Comparison of ENCODE assay signal across 12 mouse cellular contexts in the genomic region with DNA sequence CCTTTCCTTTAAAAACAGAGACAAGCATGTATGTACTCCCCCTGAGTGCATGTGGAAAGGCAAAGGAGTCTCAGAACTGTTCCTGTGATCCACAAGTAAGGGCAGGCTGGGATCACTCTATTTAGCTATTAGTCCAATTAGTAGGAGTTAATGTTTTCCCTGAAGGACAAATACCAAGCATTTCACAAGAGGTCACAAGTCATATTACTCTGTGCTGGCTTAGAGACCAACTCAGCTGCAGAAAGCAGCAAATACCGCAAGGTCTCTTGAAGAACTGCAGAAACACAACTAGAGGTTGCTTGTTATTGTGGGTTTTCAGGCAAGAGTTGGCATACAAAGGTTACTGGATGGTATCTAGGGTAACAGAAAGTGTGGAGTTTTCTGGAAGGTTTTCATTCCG. TPM values are rescaled to one million over a fixed set of nuclear protein-coding genes. Genes with fewer than 3 reads are reported as not detected.
DNase-seq lines count a peak whose midpoint lies in the region; ATAC-seq and TF ChIP-seq lines count a peak whose summit lies in the region.
"Had no signal": no experiment of that assay in that cellular context is flagged by ENCODE, and none has a peak within 500 bp of the region (broad histone marks: within the 10 kb centered on the region; RNA-seq: fewer than 3 reads in every experiment).

No protein-coding gene starts in this region.

- no peaks in the 10 kb centered on the region for H3K9me3 ChIP-seq in intestine, embryonic 15.5 days
- no peaks in the 10 kb centered on the region for H3K9me3 ChIP-seq in intestine, postnatal 0 days (ENCODE audit: control insufficient read depth)
- no peaks in the 10 kb centered on the region for H3K9me3 ChIP-seq in kidney, postnatal 0 days (replicated peaks; ENCODE audit: low read length)
- H3K9me3 ChIP-seq in midbrain, postnatal 0 days (ENCODE audit: low read length), result no peaks in the 10 kb centered on the region
- H3K9me3 ChIP-seq in hindbrain, embryonic 16.5 days (ENCODE audit: control insufficient read depth, low read length), result no peaks in the 10 kb centered on the region
- H3K9me3 ChIP-seq: limb, embryonic 15.5 days; midbrain, embryonic 13.5 days had no signal

- H3K4me3 ChIP-seq in intestine, embryonic 15.5 days (replicated peaks), result no peak overlapping the region
- H3K4me3 ChIP-seq in intestine, postnatal 0 days (ENCODE audit: low read depth, low read length), result no peak overlapping the region
- no peak overlapping the region for H3K4me3 ChIP-seq in embryonic fibroblast, embryonic 13.5 days (ENCODE audit: insufficient read depth, low read length)
- no peak overlapping the region for H3K4me3 ChIP-seq in kidney, postnatal 0 days (replicated peaks; ENCODE audit: low read depth, low read length)
- no peak overlapping the region for H3K4me3 ChIP-seq in midbrain, postnatal 0 days (ENCODE audit: low read depth, low read length)
- no peak overlapping the region for H3K4me3 ChIP-seq in hindbrain, embryonic 16.5 days (ENCODE audit: low read length)
- H3K4me3 ChIP-seq: limb, embryonic 15.5 days; midbrain, embryonic 13.5 days had no signal

- TF ChIP-seq POLR2A in embryonic fibroblast, embryonic 13.5 days (IDR thresholded peaks at IDR 0.05; ENCODE audit: low read depth, low read length), result no peak

- peak; percentile 34; the same call in 1 of the 2 replicates for ATAC-seq in intestine, embryonic 15.5 days
- ATAC-seq in intestine, postnatal 0 days, result no peak
- ATAC-seq in kidney, postnatal 0 days (replicated peaks; ENCODE audit: low FRiP score, low read depth), result peak; percentile 86
- ATAC-seq in midbrain, postnatal 0 days (ENCODE audit: low FRiP score), result no peak
- no peak for ATAC-seq in hindbrain, embryonic 16.5 days
- ATAC-seq: midbrain, embryonic 13.5 days had no signal

- H3K27ac ChIP-seq in intestine, embryonic 15.5 days, result no peak overlapping the region
- no peak overlapping the region for H3K27ac ChIP-seq in intestine, postnatal 0 days (ENCODE audit: low read depth, low read length)
- H3K27ac ChIP-seq in embryonic fibroblast, embryonic 13.5 days (ENCODE audit: insufficient read depth, low read length), result peak overlapping the region; percentile 74
- H3K27ac ChIP-seq in kidney, postnatal 0 days, result peak overlapping the region; percentile 88
- no peak overlapping the region for H3K27ac ChIP-seq in midbrain, postnatal 0 days (ENCODE audit: low read depth, low read length)
- no peak overlapping the region for H3K27ac ChIP-seq in hindbrain, embryonic 16.5 days (ENCODE audit: low read depth, low read length)
- H3K27ac ChIP-seq: midbrain, embryonic 13.5 days had no signal

- H3K36me3 ChIP-seq in intestine, embryonic 15.5 days, result no peaks in the 10 kb centered on the region
- no peaks in the 10 kb centered on the region for H3K36me3 ChIP-seq in intestine, postnatal 0 days (ENCODE audit: control insufficient read depth, insufficient read depth)
- H3K36me3 ChIP-seq in kidney, postnatal 0 days (ENCODE audit: insufficient read depth, low read length), result no peaks in the 10 kb centered on the region
- H3K36me3 ChIP-seq in midbrain, postnatal 0 days (ENCODE audit: insufficient read depth, low read length), result no peaks in the 10 kb centered on the region
- no peaks in the 10 kb centered on the region for H3K36me3 ChIP-seq in hindbrain, embryonic 16.5 days (ENCODE audit: control insufficient read depth, insufficient read depth, low read length)
- H3K36me3 ChIP-seq: limb, embryonic 15.5 days; midbrain, embryonic 13.5 days had no signal

- WGBS in intestine, embryonic 15.5 days, result 74% methylated on average over 2 of the region's 2 CpGs
- WGBS in intestine, postnatal 0 days, result 77% methylated on average over 2 of the region's 2 CpGs
- WGBS in kidney, postnatal 0 days, result 42% methylated on average over 2 of the region's 2 CpGs
- WGBS in midbrain, postnatal 0 days, result 93% methylated on average over 2 of the region's 2 CpGs
- WGBS in hindbrain, embryonic 16.5 days, result 80% methylated on average over 2 of the region's 2 CpGs

- TF ChIP-seq CTCF in intestine, postnatal 0 days (IDR thresholded peaks at IDR 0.05; ENCODE audit: low read depth), result no peak
- no peak for TF ChIP-seq CTCF in embryonic fibroblast, embryonic 13.5 days (IDR thresholded peaks at IDR 0.05; ENCODE audit: borderline replicate concordance, insufficient read depth, low read length)
- no peak for TF ChIP-seq CTCF in kidney, postnatal 0 days (IDR thresholded peaks at IDR 0.05; ENCODE audit: low read depth)
- TF ChIP-seq CTCF in midbrain, postnatal 0 days (IDR thresholded peaks at IDR 0.05), result no peak

- H3K27me3 ChIP-seq in intestine, embryonic 15.5 days (replicated peaks), result no peaks in the 10 kb centered on the region
- H3K27me3 ChIP-seq in intestine, postnatal 0 days (replicated peaks; ENCODE audit: control insufficient read depth, insufficient read depth, low read length), result no peaks in the 10 kb centered on the region
- no peaks in the 10 kb centered on the region for H3K27me3 ChIP-seq in kidney, postnatal 0 days (ENCODE audit: insufficient read depth, low read length)
- no peaks in the 10 kb centered on the region for H3K27me3 ChIP-seq in midbrain, postnatal 0 days (ENCODE audit: insufficient read depth, low read length)
- no peaks in the 10 kb centered on the region for H3K27me3 ChIP-seq in hindbrain, embryonic 16.5 days (replicated peaks; ENCODE audit: control insufficient read depth, insufficient read depth, low read length)
- H3K27me3 ChIP-seq: limb, embryonic 15.5 days; midbrain, embryonic 13.5 days had no signal

- H3K4me1 ChIP-seq in intestine, embryonic 15.5 days (replicated peaks), result no peaks in the 10 kb centered on the region
- H3K4me1 ChIP-seq in intestine, postnatal 0 days (replicated peaks; ENCODE audit: control insufficient read depth, insufficient read depth, low read length), result no peaks in the 10 kb centered on the region
- peaks cover 17% of the 10 kb centered on the region for H3K4me1 ChIP-seq in embryonic fibroblast, embryonic 13.5 days (ENCODE audit: control insufficient read depth, insufficient read depth, low read length)
- H3K4me1 ChIP-seq in kidney, postnatal 0 days (replicated peaks; ENCODE audit: insufficient read depth, low read length), result peaks cover 28% of the 10 kb centered on the region
- no peaks in the 10 kb centered on the region for H3K4me1 ChIP-seq in midbrain, postnatal 0 days (ENCODE audit: insufficient read depth, low read length)
- H3K4me1 ChIP-seq in hindbrain, embryonic 16.5 days (ENCODE audit: control insufficient read depth, insufficient read depth, low read depth, low read length), result no peaks in the 10 kb centered on the region

- DNase-seq in kidney, postnatal 0 days (ENCODE audit: low spot score), result peak; percentile 91
- DNase-seq in lung, postnatal 10 days, result peak; percentile 37
- DNase-seq in midbrain, postnatal 0 days (ENCODE audit: low spot score), result no peak
- no peak for DNase-seq in spleen, postnatal 10 days (ENCODE audit: low spot score in 2 of 2)
- DNase-seq: adrenal gland, postnatal 14 days; right cerebral cortex, adult 18-20 months had no signal

- no peak overlapping the region for H3K9ac ChIP-seq in intestine, embryonic 15.5 days
- no peak overlapping the region for H3K9ac ChIP-seq in intestine, postnatal 0 days (ENCODE audit: low read depth, low read length)
- no peak overlapping the region for H3K9ac ChIP-seq in kidney, postnatal 0 days (ENCODE audit: low read depth, low read length)
- H3K9ac ChIP-seq in midbrain, postnatal 0 days (replicated peaks; ENCODE audit: low read length, poor library complexity, severe bottlenecking), result no peak overlapping the region
- H3K9ac ChIP-seq in hindbrain, embryonic 16.5 days (ENCODE audit: low read depth, low read length), result no peak overlapping the region
- H3K9ac ChIP-seq: limb, embryonic 15.5 days; midbrain, embryonic 13.5 days had no signal

- no peak overlapping the region for H3K4me2 ChIP-seq in intestine, embryonic 15.5 days (replicated peaks)
- no peak overlapping the region for H3K4me2 ChIP-seq in intestine, postnatal 0 days (replicated peaks; ENCODE audit: low read depth)
- no peak overlapping the region for H3K4me2 ChIP-seq in kidney, postnatal 0 days (ENCODE audit: low read length)
- H3K4me2 ChIP-seq in midbrain, postnatal 0 days (ENCODE audit: low read depth, low read length, poor library complexity, severe bottlenecking), result no peak overlapping the region
- H3K4me2 ChIP-seq in hindbrain, embryonic 16.5 days (ENCODE audit: low read length), result no peak overlapping the region
- H3K4me2 ChIP-seq: limb, embryonic 15.5 days; midbrain, embryonic 13.5 days had no signal

RNA-seq across cellular contexts. Expression of gene Phldb2, which starts 59.6 kb away (rescaled TPM):
- polyA plus RNA-seq in intestine, embryonic 15.5 days (2015; fragmentation: Nextera tagmentation; extraction: Ambion mirVana), result 28.7 and 31.8 TPM in 2 replicates
- 9.2 and 9.5 TPM in 2 replicates for polyA plus RNA-seq in intestine, postnatal 0 days (2015; fragmentation: Nextera tagmentation; extraction: Ambion mirVana)
- polyA plus RNA-seq in embryonic fibroblast, embryonic 13.5 days (2011; ENCODE audit: insufficient read length, low read depth, missing spikeins), result 253 and 317 TPM in 2 replicates
- polyA plus RNA-seq in kidney, postnatal 0 days (2015; fragmentation: Nextera tagmentation; extraction: Ambion mirVana), result 74.2 and 84.0 TPM in 2 replicates
- 4.5 and 9.4 TPM in 2 replicates for total RNA-seq in midbrain, postnatal 0 days (2014; rRNA removed)
- 4.2 and 4.8 TPM in 2 replicates for polyA plus RNA-seq in midbrain, postnatal 0 days (2015; fragmentation: Nextera tagmentation; extraction: Ambion mirVana)
- 6.8 and 7.9 TPM in 2 replicates for polyA plus RNA-seq in hindbrain, embryonic 16.5 days (2015; fragmentation: Nextera tagmentation; extraction: Ambion mirVana)

Comparison
In these comparisons a context has a peak if more than half of its experiments do, and no peak if none do; other contexts are left out.
1. ATAC-seq: peak in intestine, embryonic 15.5 days (single experiment) and kidney, postnatal 0 days (single experiment); none in intestine, postnatal 0 days (single experiment), midbrain, postnatal 0 days (single experiment) and hindbrain, embryonic 16.5 days (single experiment).
2. H3K27ac ChIP-seq: peak in embryonic fibroblast, embryonic 13.5 days (single experiment) and kidney, postnatal 0 days (single experiment); none in intestine, embryonic 15.5 days (single experiment), intestine, postnatal 0 days (single experiment), midbrain, postnatal 0 days (single experiment) and hindbrain, embryonic 16.5 days (single experiment).
3. DNase-seq: peak in kidney, postnatal 0 days (single experiment) and lung, postnatal 10 days (single experiment); none in midbrain, postnatal 0 days (single experiment) and spleen, postnatal 10 days (0 of 2).